Comparison of ENCODE assay signal across 9 mouse cellular contexts in the genomic region with DNA sequence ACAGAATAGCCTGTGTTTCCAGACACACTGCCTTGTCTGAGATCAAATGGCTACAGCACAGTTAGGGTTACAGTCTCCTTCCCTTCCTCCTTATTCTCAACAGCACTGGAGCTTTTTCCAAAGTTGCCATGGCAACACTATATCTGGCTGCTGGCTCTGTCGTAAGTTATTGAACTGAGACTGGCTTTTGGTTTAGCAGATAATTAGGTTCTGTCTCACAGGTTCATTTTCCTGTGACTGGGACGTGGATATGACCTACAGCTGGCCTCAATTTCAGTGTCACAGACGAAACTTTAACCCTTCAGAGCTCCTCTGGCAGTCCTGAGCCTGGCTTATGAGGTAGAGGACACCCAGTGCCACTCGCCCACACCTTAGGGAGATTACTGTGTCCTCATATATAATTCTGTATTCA.
DNase-seq lines count a peak whose midpoint lies in the region; ATAC-seq and TF ChIP-seq lines count a peak whose summit lies in the region.
"Had no signal": no experiment of that assay in that cellular context is flagged by ENCODE, and none has a peak within 500 bp of the region (broad histone marks: within the 10 kb centered on the region; RNA-seq: fewer than 3 reads in every experiment).

No protein-coding gene starts in this region.

- no peak for TF ChIP-seq POLR2A in cortical plate, adult 2 months (IDR thresholded peaks at IDR 0.05; ENCODE audit: extremely low read depth, insufficient read depth, low read length)

- H3K9ac ChIP-seq in hindbrain, embryonic 11.5 days (ENCODE audit: low read depth, low read length), result no peak overlapping the region
- H3K9ac ChIP-seq: liver, embryonic 15.5 days had no signal

- H3K4me2 ChIP-seq in hindbrain, embryonic 11.5 days (replicated peaks; ENCODE audit: low read depth, low read length), result no peak overlapping the region
- H3K4me2 ChIP-seq: liver, embryonic 15.5 days had no signal

- H3K36me3 ChIP-seq in heart, embryonic 10.5 days, result no peaks in the 10 kb centered on the region
- H3K36me3 ChIP-seq in hindbrain, embryonic 11.5 days (ENCODE audit: control insufficient read depth, insufficient read depth, low read length), result no peaks in the 10 kb centered on the region
- H3K36me3 ChIP-seq: liver, embryonic 15.5 days had no signal

- peak; percentile 92 for ATAC-seq in hindbrain, embryonic 11.5 days (ENCODE audit: low FRiP score)

- no peaks in the 10 kb centered on the region for H3K4me1 ChIP-seq in heart, embryonic 10.5 days
- H3K4me1 ChIP-seq in cortical plate, adult 2 months (ENCODE audit: control insufficient read depth, insufficient read depth, low read length), result peaks cover 10% of the 10 kb centered on the region
- H3K4me1 ChIP-seq in hindbrain, embryonic 11.5 days (replicated peaks; ENCODE audit: control insufficient read depth, insufficient read depth, low read length), result no peaks in the 10 kb centered on the region
- H3K4me1 ChIP-seq: liver, embryonic 15.5 days had no signal

- WGBS in heart, embryonic 10.5 days, result 31% methylated on average over 4 of the region's 4 CpGs
- 18% methylated on average over 4 of the region's 4 CpGs for WGBS in hindbrain, embryonic 11.5 days

- peak; percentile 90 for DNase-seq in heart, adult 11 months
- DNase-seq in heart, embryonic 10.5 days (ENCODE audit: low spot score), result no peak
- DNase-seq in hindbrain, embryonic 11.5 days (ENCODE audit: low spot score), result peak; percentile 65
- DNase-seq in lung, postnatal 36 days, result peak; percentile 4
- no peak for DNase-seq in spleen, adult 18-20 months
- no peak for DNase-seq in thymus, adult 18-20 months
- DNase-seq in cerebellum, adult 11-12 months, result no peak

- no peak for TF ChIP-seq CTCF in cortical plate, adult 2 months (IDR thresholded peaks at IDR 0.05; ENCODE audit: extremely low read depth, insufficient read depth, low read length)

- H3K9me3 ChIP-seq in heart, embryonic 10.5 days, result no peaks in the 10 kb centered on the region
- no peaks in the 10 kb centered on the region for H3K9me3 ChIP-seq in hindbrain, embryonic 11.5 days (ENCODE audit: control insufficient read depth, low read length)
- H3K9me3 ChIP-seq: liver, embryonic 15.5 days had no signal

- H3K4me3 ChIP-seq in heart, embryonic 10.5 days, result no peak overlapping the region
- no peak overlapping the region for H3K4me3 ChIP-seq in cortical plate, adult 2 months (ENCODE audit: insufficient read depth, low read length)
- no peak overlapping the region for H3K4me3 ChIP-seq in hindbrain, embryonic 11.5 days (ENCODE audit: low read depth, low read length)
- H3K4me3 ChIP-seq: liver, embryonic 15.5 days had no signal

- no peaks in the 10 kb centered on the region for H3K27me3 ChIP-seq in heart, embryonic 10.5 days (ENCODE audit: insufficient read depth, poor library complexity, severe bottlenecking)
- no peaks in the 10 kb centered on the region for H3K27me3 ChIP-seq in hindbrain, embryonic 11.5 days (ENCODE audit: control insufficient read depth, insufficient read depth, low read length)
- H3K27me3 ChIP-seq: liver, embryonic 15.5 days had no signal

- H3K27ac ChIP-seq in heart, embryonic 10.5 days, result no peak overlapping the region
- H3K27ac ChIP-seq in cortical plate, adult 2 months (ENCODE audit: insufficient read depth, low read length), result peak overlapping the region; percentile 94
- peak overlapping the region; percentile 76 for H3K27ac ChIP-seq in hindbrain, embryonic 11.5 days (ENCODE audit: low read depth, low read length)
- H3K27ac ChIP-seq: liver, embryonic 15.5 days had no signal

Comparison
In these comparisons a context has a peak if more than half of its experiments do, and no peak if none do; other contexts are left out.
1. DNase-seq: peak in heart, adult 11 months (single experiment), hindbrain, embryonic 11.5 days (single experiment) and lung, postnatal 36 days (single experiment); none in heart, embryonic 10.5 days (single experiment), spleen, adult 18-20 months (0 of 2), thymus, adult 18-20 months (0 of 2) and cerebellum, adult 11-12 months (single experiment).